Mouse (Mus musculus): ENCODE data around the gene Prrx1.

DNA sequence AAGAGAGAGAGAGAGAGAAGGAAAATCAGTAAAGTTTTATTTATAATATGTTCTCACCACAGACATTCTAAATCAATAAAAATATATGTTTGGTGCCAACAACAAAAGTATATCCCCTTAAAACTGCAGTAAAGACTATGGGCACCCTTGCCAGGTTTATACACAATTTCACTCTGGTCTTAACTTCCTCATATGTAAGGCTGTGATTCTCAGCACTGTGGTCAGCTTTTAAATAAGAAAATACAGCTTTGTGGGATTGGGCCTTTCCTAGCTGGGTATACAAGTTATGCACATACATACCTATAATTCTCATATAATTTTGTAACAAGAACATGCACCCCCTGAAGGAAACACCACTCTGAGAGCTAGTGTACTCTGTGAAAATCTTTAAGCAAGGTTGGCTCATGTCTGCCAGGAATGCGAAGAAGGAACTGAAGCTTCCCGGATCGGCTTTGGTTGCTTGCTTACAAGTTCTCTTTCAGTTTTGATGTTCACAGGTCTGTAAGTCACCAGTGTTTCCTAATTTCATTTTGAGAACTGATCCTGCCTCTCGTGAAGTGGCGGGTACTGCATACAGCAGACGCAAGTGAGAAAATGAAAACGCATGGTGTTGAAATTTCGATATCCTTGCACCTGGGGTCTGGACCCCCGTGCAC is 29.4 kb downstream of the Prrx1 start:
- TF ChIP-seq ZC3H11A (IDR thresholded peaks at IDR 0.05; ENCODE audit: borderline replicate concordance, low read depth, low read length) (no peak), HCFC1 (IDR thresholded peaks at IDR 0.05; ENCODE audit: borderline replicate concordance, insufficient read depth, low read length) (no peak), MAFK (IDR thresholded peaks at IDR 0.05; ENCODE audit: insufficient read depth, low read depth, low read length) (no peak), CHD2 (IDR thresholded peaks at IDR 0.05; ENCODE audit: low read depth, low read length) (no peak)

All from ES-E14 (cell line).